8 mouse cellular contexts compared by ENCODE assay signal in the genomic region with DNA sequence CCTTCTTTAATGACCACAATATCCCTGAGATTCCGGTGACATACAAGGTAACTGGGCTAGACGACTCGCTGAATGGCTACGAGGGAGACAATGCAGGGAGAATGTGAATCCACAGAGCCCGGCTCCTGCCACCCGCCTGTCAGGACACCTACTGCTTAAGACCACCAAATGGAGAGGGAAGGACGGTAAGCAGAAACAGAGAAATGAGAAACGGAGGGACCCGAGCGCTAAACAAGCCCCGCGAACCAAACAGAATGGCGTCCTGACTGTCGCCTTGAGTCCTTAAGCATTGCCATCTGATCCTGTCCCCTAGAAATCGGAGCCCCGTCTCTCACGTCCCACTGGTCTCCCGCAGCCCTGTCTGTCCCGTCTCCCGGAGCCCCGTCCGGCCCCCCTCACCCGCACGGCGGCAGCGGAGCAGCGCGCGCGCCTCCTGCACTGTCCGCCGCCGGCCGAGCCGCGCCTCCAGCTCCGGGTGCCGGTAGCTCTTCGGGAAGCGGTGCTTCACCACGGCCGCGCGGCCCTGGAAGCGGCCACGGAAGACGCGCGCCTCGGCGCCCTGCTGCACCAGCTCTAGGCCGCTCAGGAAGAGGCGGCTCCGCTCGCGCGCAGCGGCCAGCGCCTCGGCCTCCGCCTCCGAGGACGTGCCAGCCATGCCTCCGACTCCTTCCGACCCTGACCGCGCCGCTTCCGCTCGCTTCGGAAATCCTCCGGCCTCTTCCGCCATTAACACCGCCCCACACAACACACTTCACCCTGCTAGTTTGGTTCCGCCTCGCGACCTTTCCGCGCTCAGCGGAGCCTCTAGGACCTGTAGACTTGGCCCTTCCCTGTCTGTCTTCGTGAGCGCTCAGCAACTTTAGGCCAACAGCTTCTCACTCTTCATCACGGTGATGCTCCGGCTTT. TPM values are rescaled to one million over a fixed set of nuclear protein-coding genes. Genes with fewer than 3 reads are reported as not detected.
A peak's percentile ranks its signal among the peaks of the same experiment; 100 is the strongest.
DNase-seq lines count a peak whose midpoint lies in the region; ATAC-seq and TF ChIP-seq lines count a peak whose summit lies in the region.

Trp53rka (minus strand) TSS at position 677 of the 906 bp plus-strand sequence.

- H3K4me2 ChIP-seq in heart, embryonic 11.5 days, result peak within 1 kb of the TSS; percentile 72
- H3K4me2 ChIP-seq in kidney, embryonic 15.5 days, result peak within 1 kb of the TSS; percentile 79
- H3K4me2 ChIP-seq in liver, embryonic 11.5 days, result peak within 1 kb of the TSS; percentile 74
- H3K4me2 ChIP-seq in myocyte (ENCODE audit: low read depth), result peak within 1 kb of the TSS; percentile 98

- no peaks in the 10 kb centered on the region for H3K9me3 ChIP-seq in heart, embryonic 11.5 days (replicated peaks; ENCODE audit: control insufficient read depth, low read length)
- no peaks in the 10 kb centered on the region for H3K9me3 ChIP-seq in kidney, embryonic 15.5 days (replicated peaks)
- H3K9me3 ChIP-seq in liver, embryonic 11.5 days (ENCODE audit: control insufficient read depth, low read length), result no peaks in the 10 kb centered on the region

- peaks cover 9% of the 10 kb centered on the region for H3K4me1 ChIP-seq in heart, embryonic 11.5 days (ENCODE audit: control insufficient read depth, insufficient read depth, low read length)
- peaks cover 16% of the 10 kb centered on the region for H3K4me1 ChIP-seq in kidney, embryonic 15.5 days
- H3K4me1 ChIP-seq in liver, embryonic 11.5 days (replicated peaks; ENCODE audit: control insufficient read depth, insufficient read depth, low read length), result peaks cover 5% of the 10 kb centered on the region; the same call in 1 of the 2 replicates

- H3K9ac ChIP-seq in heart, embryonic 11.5 days (ENCODE audit: low read depth, low read length), result peak within 1 kb of the TSS; percentile 84
- H3K9ac ChIP-seq in kidney, embryonic 15.5 days, result peak within 1 kb of the TSS; percentile 83
- peak within 1 kb of the TSS; percentile 87 for H3K9ac ChIP-seq in liver, embryonic 11.5 days (ENCODE audit: low read depth, low read length)

- H3K27ac ChIP-seq in heart, embryonic 11.5 days (ENCODE audit: low read depth, low read length), result peak within 1 kb of the TSS; percentile 78
- peak within 1 kb of the TSS; percentile 84 for H3K27ac ChIP-seq in kidney, embryonic 15.5 days
- peak within 1 kb of the TSS; percentile 48; the same call in 1 of the 2 replicates for H3K27ac ChIP-seq in liver, embryonic 11.5 days (ENCODE audit: low read depth, low read length)

- TF ChIP-seq POLR2A in brain, embryonic 14.5 days (IDR thresholded peaks at IDR 0.05; ENCODE audit: borderline replicate concordance, extremely low read depth, insufficient read depth, insufficient read length, poor library complexity, severe bottlenecking), result peak; percentile 69
- peak; percentile 77 for TF ChIP-seq POLR2A in myocyte (IDR thresholded peaks at IDR 0.05; ENCODE audit: insufficient read length, low read depth)

- TF ChIP-seq CTCF in brain, embryonic 14.5 days (IDR thresholded peaks at IDR 0.05; ENCODE audit: borderline replicate concordance, extremely low read depth, insufficient read depth, insufficient read length), result no peak

- H3K36me3 ChIP-seq in heart, embryonic 11.5 days (ENCODE audit: control insufficient read depth, insufficient read depth, low read length), result peaks cover 8% of the 10 kb centered on the region
- peaks cover 27% of the 10 kb centered on the region for H3K36me3 ChIP-seq in kidney, embryonic 15.5 days
- peaks cover 4% of the 10 kb centered on the region; the same call in 1 of the 2 replicates for H3K36me3 ChIP-seq in liver, embryonic 11.5 days (ENCODE audit: control insufficient read depth, insufficient read depth, low read length)
- peaks cover 3% of the 10 kb centered on the region for H3K36me3 ChIP-seq in myocyte (ENCODE audit: control insufficient read depth, insufficient read depth)

- peak within 1 kb of the TSS; percentile 29 for H3ac ChIP-seq in myocyte (ENCODE audit: control insufficient read depth, insufficient read length)

- peaks cover 7% of the 10 kb centered on the region for H3K79me2 ChIP-seq in myocyte (ENCODE audit: control insufficient read depth, insufficient read depth)

- DNase-seq in CD4-positive, CD25-positive, alpha-beta regulatory T cell, adult 2 months (ENCODE audit: low read depth, low spot score), result peak; percentile 78
- DNase-seq in brain, embryonic 14.5 days (ENCODE audit: low read depth), result peak; percentile 93
- peak; percentile 81 for DNase-seq in liver, embryonic 11.5 days (ENCODE audit: low spot score)
- DNase-seq in spleen, postnatal 4 days (ENCODE audit: low spot score in 2 of 2), result peak; percentile 72 to 85

- ATAC-seq in erythroid progenitor cell, adult 5-6 weeks (replicated peaks; ENCODE audit: low FRiP score, poor library complexity, severe bottlenecking), result peak; percentile 70
- peak; percentile 65 for ATAC-seq in heart, embryonic 11.5 days (replicated peaks; ENCODE audit: insufficient number of reproducible peaks, low FRiP score, low TSS enrichment)
- peak; percentile 90 for ATAC-seq in kidney, embryonic 15.5 days (replicated peaks; ENCODE audit: low FRiP score)
- peak; percentile 86 for ATAC-seq in liver, embryonic 11.5 days (replicated peaks; ENCODE audit: low FRiP score)

- H3K4me3 ChIP-seq in heart, embryonic 11.5 days (ENCODE audit: low read depth, low read length), result peak within 1 kb of the TSS; percentile 80
- H3K4me3 ChIP-seq in kidney, embryonic 15.5 days (replicated peaks), result peak within 1 kb of the TSS; percentile 81
- peak within 1 kb of the TSS; percentile 81 for H3K4me3 ChIP-seq in liver, embryonic 11.5 days (ENCODE audit: low read depth, low read length)
- H3K4me3 ChIP-seq in myocyte, result peak within 1 kb of the TSS; percentile 67

- WGBS in heart, embryonic 11.5 days (ENCODE audit: insufficient replicate concordance), result 1% methylated on average over 73 of the region's 84 CpGs
- WGBS in kidney, embryonic 15.5 days, result under 1% methylated on average over 80 of the region's 84 CpGs
- under 1% methylated on average over 82 of the region's 84 CpGs for WGBS in liver, embryonic 11.5 days

- H3K27me3 ChIP-seq in heart, embryonic 11.5 days (ENCODE audit: control insufficient read depth, insufficient read depth, low read length), result no peaks in the 10 kb centered on the region
- H3K27me3 ChIP-seq in kidney, embryonic 15.5 days, result no peaks in the 10 kb centered on the region
- H3K27me3 ChIP-seq in liver, embryonic 11.5 days (replicated peaks; ENCODE audit: control insufficient read depth, insufficient read depth, low read length), result 0 out of 2 replicates have a peak, but pooled peaks cover 3% of the 10 kb centered on the region
- H3K27me3 ChIP-seq in myocyte (ENCODE audit: control insufficient read depth, insufficient read depth, insufficient read length), result no peaks in the 10 kb centered on the region

TF ChIP-seq in myocyte, 11 proteins besides CTCF, POLR2A, EP300 and RAD21:
- no peak for TF ChIP-seq MYOD1 (IDR thresholded peaks at IDR 0.05; ENCODE audit: control insufficient read depth in 1 of 3, insufficient read length in 2 of 3, low read depth in 2 of 3)
- TF ChIP-seq POLR2AphosphoS2 (IDR thresholded peaks at IDR 0.05; ENCODE audit: insufficient read length, low read depth), result peak; percentile 79

RNA-seq across cellular contexts. Expression of gene Trp53rka, which starts in this region (rescaled TPM):
- 40.4 and 43.8 TPM in 2 replicates for polyA plus RNA-seq in brain, embryonic 14.5 days (2012; rRNA removed)
- total RNA-seq in erythroid progenitor cell, adult 5-6 weeks (2015; ENCODE audit: low replicate concordance), result not detected in 2 replicates
- 1.4 and 2.9 TPM in 2 replicates for total RNA-seq in erythroid progenitor cell, adult 5-6 weeks (2017; ENCODE audit: low replicate concordance)
- polyA plus RNA-seq in heart, embryonic 11.5 days (2014; fragmentation: Nextera tagmentation; extraction: Ambion mirVana), result 24.8 and 28.1 TPM in 2 replicates
- 36.3 and 37.2 TPM in 2 replicates for polyA plus RNA-seq in kidney, embryonic 15.5 days (2015; fragmentation: Nextera tagmentation; extraction: Ambion mirVana)
- polyA plus RNA-seq in liver, embryonic 11.5 days (2014; fragmentation: Nextera tagmentation; extraction: Ambion mirVana), result 28.8 and 31.4 TPM in 2 replicates
- polyA plus RNA-seq in myocyte (2012; fragmentation: generic; extraction: Trizol), result 19.7 TPM

Comparison
In these comparisons a context has a peak if more than half of its experiments do, and no peak if none do; other contexts are left out.
1. Peak in every context shown above with its lines: DNase-seq, ATAC-seq, H3K4me3 ChIP-seq and H3K27ac ChIP-seq.